Mouse (Mus musculus): Measurements from ENCODE around the gene Il12b.
"Not testable (repeated sequence)": the region's sequence is repeated elsewhere in the genome, so short reads cannot be mapped to it uniquely, and the experiment has no call there.

The Il12b gene

GRCm38 (mm10) chr11:44413371-44413770 lies 13.5 kb downstream of the Il12b start:
- DNase-seq = no peak

- no peak for DNase-seq
These were observed 14.7 kb downstream of the Il12b start for GRCm38 (mm10) chr11:44414605-44415004.

GRCm38 (mm10) chr11:44417403-44417802 lies 17.5 kb downstream of the Il12b start:
- no peak for DNase-seq

- no peak for DNase-seq
These were observed 22.7 kb downstream of the Il12b start for GRCm38 (mm10) chr11:44422337-44423111.

GRCm38 (mm10) chr11:44423261-44423660 lies 23.4 kb downstream of the Il12b start:
- no peak for DNase-seq

GRCm38 (mm10) chr11:44423955-44424354 lies 24.1 kb downstream of the Il12b start:
- DNase-seq = no peak

- DNase-seq = no peak
These were observed 25.1 kb downstream of the Il12b start for GRCm38 (mm10) chr11:44425006-44425405.

GRCm38 (mm10) chr11:44425626-44426025 lies 25.8 kb downstream of the Il12b start:
- no peak for DNase-seq

GRCm38 (mm10) chr11:44427951-44428350 lies 28.1 kb downstream of the Il12b start:
- DNase-seq = no peak

- DNase-seq = no peak
These were observed 30.2 kb downstream of the Il12b start for GRCm38 (mm10) chr11:44430036-44430435.

- DNase-seq = no peak
These were observed 37.9 kb downstream of the Il12b start for GRCm38 (mm10) chr11:44437786-44438185.

- DNase-seq = no peak
These were observed 51.2 kb downstream of the Il12b start for GRCm38 (mm10) chr11:44451046-44451445.

GRCm38 (mm10) chr11:44452016-44452415 lies 52.2 kb downstream of the Il12b start:
- DNase-seq = not testable (repeated sequence)

GRCm38 (mm10) chr11:44453423-44453822 lies 53.6 kb downstream of the Il12b start:
- DNase-seq = peak; percentile 67 to 82

GRCm38 (mm10) chr11:44461493-44461892 lies 61.6 kb downstream of the Il12b start:
- DNase-seq = peak; percentile 22 to 30

Measured in kidney, adult 8-10 months (tissue).